Mouse (Mus musculus) adrenal gland, adult 2 months (tissue): ENCODE results near the gene St6gal2. TPM values are rescaled to one million over a fixed set of nuclear protein-coding genes. Genes with fewer than 3 reads are reported as not detected.
A peak's percentile ranks its signal among the peaks of the same experiment; 100 is the strongest.

Experiments
- DNase-seq: peaks from one replicate; pipeline ENCODE4 v3.0.0; 2021
- long read RNA-seq: library from polyadenylated mRNA; stranded (forward); transcript quantifications from one replicate; pipeline ENCODE4 v2.0.0, GENCODE M21; 2021
- polyA plus RNA-seq: library from polyadenylated mRNA; depleted of rRNA; stranded (reverse); fragments of >200 nt; gene quantifications from 2 replicates; pipeline ENCODE4 v1.2.3, GENCODE M21; 2012; rRNA removed
- total RNA-seq, 2 experiments: library from RNA; stranded (reverse); gene quantifications; 2 replicates each; pipeline ENCODE4 v1.2.3; 2021

The St6gal2 gene
- total RNA-seq (under 1 TPM in 1 of 2 experiments, not detected in 1; 0.26 TPM), polyA plus RNA-seq (0.03 and 0.04 TPM in 2 replicates)
- long read RNA-seq, partial matches to known transcripts = 0 of 1 reads
- long read RNA-seq, other reads (novel, unspliced or antisense) = 1 of 1 reads

DNA sequence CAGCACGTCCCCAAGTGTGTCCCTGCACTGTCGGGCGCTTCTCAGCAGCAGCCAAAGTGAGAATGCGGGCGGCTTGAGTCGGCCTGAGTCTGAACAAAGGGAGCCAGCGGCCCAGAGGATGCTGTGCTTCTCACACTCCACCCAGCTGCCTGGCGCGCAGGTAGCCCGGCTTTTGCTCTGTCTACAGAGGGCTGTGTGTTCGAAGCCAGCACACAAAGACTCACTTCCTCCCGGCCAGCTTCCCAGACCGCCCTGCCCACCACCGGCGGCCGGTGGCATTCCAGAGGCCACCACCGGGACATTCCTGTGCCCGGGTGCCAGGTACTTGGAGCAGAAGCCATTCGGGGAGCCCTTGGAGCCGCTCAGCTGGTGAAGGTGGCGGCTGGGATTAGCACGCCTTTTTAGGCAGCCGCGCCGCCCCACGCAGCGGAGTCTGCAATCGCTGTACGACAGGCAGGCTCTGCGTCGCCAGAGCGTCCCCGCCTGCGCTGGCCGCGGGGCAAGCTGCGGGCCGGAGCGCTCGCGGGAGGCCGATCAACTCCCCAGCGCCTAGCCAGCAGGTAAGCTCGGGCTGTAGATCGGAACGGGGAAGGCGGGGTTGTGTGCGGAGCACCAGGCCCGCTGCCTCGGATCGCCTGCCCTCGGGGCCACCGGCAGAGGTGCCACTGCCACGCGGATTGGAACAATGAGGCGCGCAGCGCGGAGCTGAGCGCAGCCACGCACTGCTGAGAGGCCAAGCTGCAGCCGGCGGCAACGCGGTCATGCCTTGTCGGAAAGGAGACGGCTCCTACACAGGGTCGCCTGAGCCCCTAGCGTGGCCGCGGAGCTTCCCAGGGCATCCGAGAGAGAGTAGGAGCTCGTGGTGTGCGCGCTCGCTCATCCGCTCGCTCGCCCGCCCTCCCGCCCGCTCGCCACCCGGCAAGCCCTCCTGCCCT lies at the start of gene St6gal2:
Gene St6gal2 (plus strand): TSS at position 133 of the 935 bp plus-strand sequence.
- peak; percentile 35 for DNase-seq

DNA sequence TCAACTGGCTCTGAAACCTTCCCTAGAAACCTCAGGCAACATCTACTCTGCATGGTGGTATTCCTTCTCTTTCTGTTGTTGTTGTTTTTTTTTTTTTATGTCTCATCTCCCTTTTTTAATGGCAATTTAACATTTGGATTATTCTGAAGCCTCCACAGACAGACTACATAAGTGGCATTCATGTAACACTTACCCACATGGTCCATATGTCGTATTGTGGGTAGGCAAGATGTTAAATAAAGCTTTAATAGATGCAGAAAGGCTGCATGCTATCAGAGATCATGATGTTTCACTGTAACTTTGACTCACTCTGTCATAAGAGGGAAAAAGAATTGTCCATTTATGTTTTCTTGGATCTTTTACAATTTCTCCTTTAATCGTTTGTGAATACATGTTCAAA lies 39.1 kb upstream of the St6gal2 start:
- DNase-seq = no peak

DNA sequence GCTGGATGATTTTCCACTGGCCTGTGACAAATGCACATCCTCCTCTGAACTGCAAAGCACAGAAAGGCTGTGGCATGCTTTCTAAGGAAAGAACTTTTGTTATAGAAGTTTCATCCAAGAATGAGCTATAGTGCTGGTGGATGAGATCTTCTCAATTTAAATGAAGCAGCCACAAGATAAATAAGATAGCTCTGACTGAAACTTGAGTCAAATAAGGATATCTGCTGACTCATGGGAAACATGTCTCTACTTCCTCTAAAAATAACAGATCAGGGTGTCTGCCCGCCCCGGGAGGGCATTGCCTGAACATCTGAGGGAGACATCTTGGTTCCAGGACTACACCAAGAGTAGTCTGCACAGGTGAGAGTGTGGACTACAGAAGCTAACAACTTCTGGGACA lies 28.7 kb upstream of the St6gal2 start:
- DNase-seq = no peak

DNA sequence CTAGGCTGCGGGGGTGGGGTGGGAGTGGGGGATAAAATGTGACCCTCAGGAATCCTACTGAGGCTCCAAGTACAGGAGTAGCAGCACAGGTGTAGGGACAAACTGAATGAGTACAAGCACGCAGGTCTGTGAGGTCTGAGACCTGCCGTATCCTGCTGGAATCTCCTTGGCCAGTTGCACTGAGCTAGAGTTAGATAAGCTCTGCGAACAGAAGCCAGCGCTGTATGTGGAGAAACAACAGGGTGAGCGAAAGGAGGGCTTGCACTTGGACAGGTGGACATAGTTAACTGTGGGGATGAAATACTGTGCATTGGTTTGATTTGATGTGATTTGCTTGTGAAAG lies 974 bp downstream of the St6gal2 start:
- DNase-seq = no peak

DNA sequence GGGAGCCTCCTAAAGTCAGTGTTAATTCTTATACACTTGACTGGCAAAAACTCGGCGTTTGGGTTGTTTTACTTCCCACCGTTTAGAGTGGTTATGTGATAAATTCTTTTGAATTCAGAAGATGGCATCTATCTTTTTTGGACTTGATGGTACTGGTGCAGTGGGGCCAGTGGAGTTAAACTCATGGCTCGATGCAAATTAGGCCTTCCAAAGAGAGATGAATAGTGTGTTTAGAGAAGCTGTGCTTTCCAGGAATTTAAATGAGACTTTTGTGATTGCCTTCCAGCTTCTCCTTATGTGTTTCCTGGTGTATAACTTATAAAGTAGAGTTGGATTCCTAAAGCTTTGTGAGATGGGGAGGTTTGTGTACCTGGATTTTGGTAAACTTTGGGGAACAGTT lies 1.5 kb downstream of the St6gal2 start:
- DNase-seq = no peak

DNA sequence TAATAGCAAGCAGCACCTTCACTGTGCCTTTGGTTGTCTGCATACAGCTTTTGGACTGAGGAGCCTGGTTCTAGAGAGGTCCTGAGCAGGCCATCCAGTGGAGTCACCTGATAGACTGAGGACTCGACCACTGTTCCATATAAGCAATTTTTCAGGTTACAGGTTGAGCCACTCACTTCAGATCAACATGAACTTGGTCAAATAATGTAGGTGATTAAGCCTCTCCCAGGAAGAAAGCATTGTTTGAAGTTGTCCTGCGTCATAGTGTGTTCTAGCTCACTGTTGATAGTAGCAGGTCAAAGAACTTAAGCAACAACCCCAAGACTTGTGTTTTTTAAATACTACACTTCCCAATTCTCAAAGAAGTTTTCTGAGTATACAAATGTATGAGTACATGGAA lies 5.8 kb downstream of the St6gal2 start:
- no peak for DNase-seq

DNA sequence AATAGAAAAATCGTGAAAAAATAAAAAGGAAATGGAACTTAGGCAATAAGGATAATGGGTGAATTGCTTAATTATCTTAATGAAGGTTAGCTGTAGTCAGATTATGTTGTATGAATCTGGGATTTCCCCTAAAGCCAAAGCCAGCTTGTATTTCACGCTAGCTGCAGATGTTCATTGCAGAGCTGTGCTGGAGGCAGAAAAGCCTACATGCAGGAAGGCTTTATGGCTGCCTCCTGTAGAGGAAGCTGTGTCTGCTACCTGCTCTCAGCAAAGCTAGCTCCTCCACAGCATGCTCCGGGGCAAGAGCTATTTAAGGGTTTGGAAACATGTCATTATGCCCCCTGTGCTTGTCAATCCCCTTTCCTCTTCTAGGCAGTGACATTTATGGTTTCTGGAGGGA lies 9.3 kb downstream of the St6gal2 start:
- DNase-seq = no peak

DNA sequence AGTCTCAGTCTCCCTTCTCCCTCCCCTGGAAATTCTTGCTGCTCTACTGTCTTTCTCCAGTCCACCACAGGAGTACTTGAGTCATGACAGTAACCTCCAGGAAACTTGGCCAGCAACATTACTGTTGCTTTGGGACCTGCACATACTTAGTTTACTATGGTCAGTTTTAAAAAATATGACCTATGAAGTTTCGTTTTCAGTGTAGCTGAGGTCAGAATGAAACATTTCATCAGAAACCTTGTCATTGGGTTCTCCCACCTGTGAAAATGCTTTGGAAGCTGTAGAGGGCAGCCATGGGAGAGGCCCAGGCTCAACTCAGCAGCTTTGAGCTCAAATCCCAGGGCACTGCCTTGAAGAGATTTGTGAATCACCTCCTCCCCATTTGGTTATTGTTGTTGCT lies 15.0 kb downstream of the St6gal2 start:
- DNase-seq = no peak

DNA sequence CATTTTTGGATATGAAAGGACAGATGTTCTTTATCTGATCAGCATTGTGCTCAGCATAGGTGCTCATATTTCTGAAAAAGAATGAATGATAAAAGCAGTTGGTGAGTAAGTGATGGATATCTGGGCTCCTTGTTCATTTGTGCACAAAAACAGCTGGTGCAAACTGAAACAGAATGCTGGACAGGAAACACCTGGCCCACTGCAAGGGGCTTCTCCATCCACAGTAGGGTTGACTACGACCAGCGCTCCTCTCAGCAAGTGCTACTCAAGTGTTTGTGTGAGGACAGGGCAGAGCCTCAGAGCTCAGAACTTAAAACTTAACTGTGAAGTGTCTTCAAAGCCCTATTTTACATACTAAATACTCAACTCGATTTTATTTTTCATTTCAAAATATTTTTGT lies 22.4 kb downstream of the St6gal2 start:
- no peak for DNase-seq

DNA sequence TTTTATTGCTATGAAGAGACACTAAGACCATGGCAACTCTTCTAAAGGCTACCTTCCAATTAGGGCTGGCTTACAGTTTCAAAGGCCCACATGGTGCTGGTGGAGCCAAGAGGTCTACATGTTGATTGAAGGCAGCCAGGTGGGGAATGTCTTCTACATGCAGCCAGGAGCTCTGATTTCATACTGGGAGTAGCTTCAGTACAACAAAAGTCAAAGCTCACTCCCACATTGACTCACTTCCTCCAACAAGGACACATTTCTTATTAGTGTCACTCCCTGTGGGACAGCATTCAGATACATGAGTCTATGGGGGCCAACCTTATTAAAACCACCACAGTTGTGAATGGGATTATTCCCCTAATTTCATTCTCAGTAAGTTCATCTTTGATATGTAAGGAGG lies 23.8 kb downstream of the St6gal2 start:
- no peak for DNase-seq

DNA sequence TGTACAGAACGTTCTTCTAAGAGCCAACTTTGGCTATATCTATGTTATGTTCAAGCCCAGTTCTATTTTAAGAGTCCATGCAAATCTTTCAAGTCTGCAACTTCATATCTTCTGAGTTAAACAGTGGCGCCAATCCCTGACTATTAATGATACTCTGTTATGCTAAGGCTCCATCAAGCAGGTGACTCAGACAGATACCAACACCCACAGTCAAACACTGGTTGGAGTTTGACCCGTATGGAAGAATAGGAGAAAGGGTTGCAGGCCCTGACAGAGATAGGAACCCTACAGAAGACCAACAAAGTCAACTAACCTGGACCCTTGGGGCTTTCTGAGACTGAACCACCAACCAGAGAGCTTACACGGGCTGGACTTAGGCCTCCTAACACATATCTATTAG lies 30.8 kb downstream of the St6gal2 start:
- DNase-seq = no peak

DNA sequence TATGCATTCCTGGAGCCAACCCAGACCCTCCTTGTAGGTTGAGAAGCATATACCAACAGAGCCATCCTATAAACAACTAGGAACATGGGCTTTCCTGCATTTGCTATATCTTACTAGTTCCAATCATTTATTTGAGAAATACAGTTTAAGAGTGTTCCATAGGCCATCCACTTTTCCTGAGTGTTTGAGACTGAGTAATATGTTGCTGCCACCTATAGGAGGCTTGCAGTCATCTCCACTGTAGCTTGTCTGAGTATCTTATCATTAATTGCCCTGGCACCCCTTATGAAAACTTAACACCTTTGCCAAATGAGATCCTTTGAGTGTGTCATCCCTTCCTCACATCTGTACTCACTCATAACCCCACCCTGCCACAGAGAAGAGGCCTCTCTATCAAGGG lies 32.2 kb downstream of the St6gal2 start:
- no peak for DNase-seq

DNA sequence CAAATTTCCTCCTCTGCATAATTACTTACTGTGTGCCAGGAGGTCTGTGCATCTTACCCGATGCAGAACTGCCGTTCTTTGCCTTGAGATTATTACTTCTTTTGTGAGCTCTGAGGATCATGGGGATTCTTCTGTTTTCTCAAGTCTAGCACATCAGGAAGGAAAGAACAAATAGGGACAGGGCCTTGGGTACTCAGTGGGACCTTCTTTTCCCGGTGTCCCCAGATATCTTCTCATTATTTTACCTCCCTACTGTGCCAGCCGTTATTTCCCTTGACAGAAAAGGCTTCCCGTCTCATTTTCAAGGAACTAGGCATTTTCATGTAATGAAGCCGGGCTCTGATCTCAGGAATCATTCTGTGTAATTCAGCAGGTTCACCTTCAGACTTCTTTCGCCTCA lies 34.2 kb downstream of the St6gal2 start:
- no peak for DNase-seq

DNA sequence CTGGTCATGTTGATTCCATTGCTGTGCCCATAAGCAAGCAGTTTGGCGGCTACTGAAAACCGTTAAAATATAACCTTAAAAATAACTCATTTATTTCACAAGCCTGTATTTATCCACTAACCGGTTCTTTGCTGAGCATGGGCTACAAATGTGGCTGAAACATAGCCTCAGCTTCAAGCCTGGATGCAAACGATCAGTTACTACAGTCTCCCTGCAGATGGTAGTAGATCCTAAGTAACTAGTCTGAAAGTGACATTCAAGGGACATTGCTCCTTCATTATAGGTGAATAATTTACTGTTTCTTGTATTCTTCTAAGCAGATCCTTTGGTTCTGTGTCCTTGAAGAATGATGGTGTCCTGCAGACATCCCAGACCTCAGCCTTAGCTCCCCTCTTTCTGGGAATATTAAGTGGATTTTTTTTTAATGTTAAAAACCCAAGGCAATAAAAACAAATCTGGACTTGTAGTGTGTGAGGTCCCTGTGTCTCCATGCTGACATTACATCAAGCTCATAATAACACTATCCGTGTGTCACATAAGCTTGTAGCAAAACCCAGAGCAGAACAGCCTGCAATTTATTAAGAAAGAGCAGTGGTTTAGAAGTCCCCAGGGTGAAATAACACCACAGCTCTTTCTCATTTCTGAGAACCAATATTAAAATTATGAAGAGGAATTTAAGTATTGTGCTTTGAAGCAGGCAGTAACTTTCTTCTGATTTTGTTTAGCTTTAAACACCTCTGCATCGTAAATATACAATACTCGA lies 39.1 kb downstream of the St6gal2 start:
- no peak for DNase-seq

DNA sequence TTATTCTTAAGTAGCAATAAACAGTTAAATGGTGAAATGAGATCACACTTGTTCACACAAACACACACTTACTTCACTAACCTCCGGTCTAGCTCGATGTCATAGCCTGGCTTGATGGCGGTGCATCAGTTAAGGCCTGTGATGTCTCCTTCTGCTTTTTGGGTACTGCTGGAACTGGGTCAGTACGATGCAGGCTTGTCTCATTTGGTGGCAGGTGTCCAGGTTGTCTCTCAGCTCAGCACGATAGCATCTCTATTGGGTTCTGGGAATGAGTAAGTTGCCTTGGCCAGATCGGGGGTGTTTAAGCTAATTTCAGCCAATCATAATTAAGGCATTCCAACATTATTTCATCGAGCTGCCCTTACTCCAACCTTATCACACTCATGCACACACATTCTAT lies 86.7 kb downstream of the St6gal2 start:
- no peak for DNase-seq

DNA sequence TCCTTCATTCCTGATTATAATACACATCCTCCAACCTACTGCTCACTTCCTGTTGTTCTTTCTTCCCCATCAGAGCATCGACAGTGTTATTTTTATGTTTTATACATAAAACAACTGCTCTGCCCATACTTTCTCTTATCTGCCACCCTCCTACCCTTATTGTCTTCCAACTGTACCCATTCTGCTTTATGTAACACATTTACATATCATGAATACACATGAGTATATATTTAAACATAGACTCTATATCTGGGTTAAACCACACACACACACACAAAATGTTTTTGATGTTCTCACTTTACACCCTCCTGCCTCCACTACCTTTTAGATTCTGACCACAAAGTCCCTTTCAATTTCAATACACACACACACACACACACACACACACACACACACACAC lies 103.3 kb downstream of the St6gal2 start:
- no peak for DNase-seq

DNA sequence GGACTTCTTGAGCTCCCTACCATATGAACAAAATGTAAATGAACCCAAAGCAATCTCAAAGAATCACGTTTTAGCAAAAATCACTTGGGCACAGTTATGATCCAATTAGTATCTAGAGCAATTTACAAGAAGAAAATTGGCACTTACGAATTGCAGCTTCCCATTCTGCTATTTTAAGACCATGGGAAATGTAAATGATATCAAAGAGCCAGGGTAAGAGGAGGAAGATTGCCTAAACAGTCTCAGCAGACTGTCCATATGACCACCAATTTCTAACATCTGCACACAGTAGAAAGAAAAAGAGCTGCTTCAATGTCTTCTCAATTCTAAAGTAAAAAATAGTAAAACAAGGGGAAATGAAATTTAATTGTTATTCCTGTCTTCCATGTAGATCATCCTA lies 116.6 kb downstream of the St6gal2 start:
- no peak for DNase-seq

Other genes with a start within 250 kb of the St6gal2 start
- not detected for gene Vmn2r118, start 179.8 kb downstream of the St6gal2 start, total RNA-seq
- gene Vmn2r118, start 179.8 kb downstream of the St6gal2 start, polyA plus RNA-seq = not detected in 2 replicates